Mouse (Mus musculus) stomach, postnatal 0 days (tissue): ENCODE data around the gene Styk1.

Source experiments
- CTCF ChIP-seq: IDR thresholded peaks from 2 replicates; pipeline ENCODE4 v1.5.1; 2016; ENCODE audit warnings: antibody characterized with exemption, low read depth, mild to moderate bottlenecking, moderate library complexity
- EP300 ChIP-seq: optimal IDR thresholded peaks from 2 replicates; pipeline ENCODE3; 2016; ENCODE audit warnings: antibody characterized with exemption

DNA sequence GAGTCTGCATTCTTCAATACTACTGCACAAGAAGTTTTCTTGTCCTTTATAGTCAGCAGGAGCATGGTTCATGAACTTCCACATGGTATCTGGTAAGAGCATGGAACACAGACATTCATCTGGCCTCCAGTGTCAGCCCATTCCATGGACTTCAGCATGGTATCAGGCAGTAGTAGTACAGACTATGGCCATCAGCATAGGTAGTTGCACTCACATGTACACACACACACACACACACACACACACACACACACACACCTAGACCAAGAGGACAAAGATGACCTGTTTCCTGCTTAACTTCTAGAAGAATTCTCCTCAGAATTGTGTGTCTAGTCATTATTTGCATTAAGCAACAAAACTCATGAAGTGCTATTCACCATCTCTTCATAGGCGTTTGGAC lies 14.6 kb downstream of the Styk1 start:
- TF ChIP-seq EP300 (no peak), CTCF (no peak)
